Mouse (Mus musculus) left cerebral cortex, adult 2 months (tissue): ENCODE measurements around the gene Fgf12. TPM values are rescaled to one million over a fixed set of nuclear protein-coding genes. Genes with fewer than 3 reads are reported as not detected.

ENCODE experiments used
- DNase-seq, 2 experiments: peaks; one replicate each; pipeline ENCODE4 v3.0.0; 2021 to 2022; ENCODE audit warnings: low spot score in 2 of 2, mixed read lengths in 1 of 2; ENCODE audit errors: extremely low spot score in 1 of 2
- H3K27ac ChIP-seq: fragments of 200-600 bp; 2 replicates; pipeline ENCODE4 v1.8.1; 2022
- H3K4me3 ChIP-seq: fragments of 200-600 bp; 2 replicates; pipeline ENCODE4 v1.8.1; 2022
- CTCF ChIP-seq: fragments of 200-600 bp; IDR thresholded peaks from 2 replicates; pipeline ENCODE4 v1.8.1; 2022; ENCODE audit warnings: antibody characterized with exemption, mild to moderate bottlenecking, moderate library complexity
- intact Hi-C: fragments of 180-260 bp; cut with DNase I; formaldehyde crosslinking; loops from one replicate; pipeline ENCODE4 v1.15.1; 2025
- long read RNA-seq, 2 experiments: library from polyadenylated mRNA; stranded (forward); transcript quantifications; one replicate each; pipeline ENCODE4 v2.0.0; 2021; ENCODE audit warnings: borderline mapping rate in 2 of 2
- total RNA-seq, 2 experiments: library from RNA; stranded (reverse); gene quantifications; 2 replicates each; pipeline ENCODE4 v1.2.3; 2021

Gene Fgf12
- 100 to 1,000 TPM; 300 to 315 TPM for total RNA-seq
- long read RNA-seq, experiment 1, full-length matches to known transcripts: 9 of 64 reads
- long read RNA-seq, experiment 1, partial matches to known transcripts: 29 of 64 reads
- long read RNA-seq, experiment 1, other reads (novel, unspliced or antisense): 26 of 64 reads
- long read RNA-seq, experiment 2, full-length matches to known transcripts: 8 of 39 reads
- long read RNA-seq, experiment 2, partial matches to known transcripts: 12 of 39 reads
- long read RNA-seq, experiment 2, other reads (novel, unspliced or antisense): 19 of 39 reads

GRCm38 (mm10) chr16:28752638-28753118, at the start of gene Fgf12:
Gene Fgf12, minus strand, starts transcription at chr16:28753068.
- H3K27ac ChIP-seq: peak within 1 kb of the TSS; percentile 89
- intact Hi-C loops: loop anchor here (2.0 to 10.0 kb wide), 3 partner anchors 42 to 822 kb away; partner anchors contain the start of gene Opa1

GRCm38 (mm10) chr16:28793115-28793514, 40.2 kb upstream of the Fgf12 start:
- intact Hi-C loops: loop anchor here (1.0 to 5.0 kb wide), 2 partner anchors 200 to 276 kb away; no protein-coding TSS in a partner anchor

More at GRCm38 (mm10) chr16:28752638-28753118, at the start of gene Fgf12:
- TF ChIP-seq CTCF: no peak
- peak within 1 kb of the TSS; percentile 59 for H3K4me3 ChIP-seq
- peak; percentile 31 to 46 for DNase-seq

GRCm38 (mm10) chr16:28770276-28770675, 17.4 kb upstream of the Fgf12 start:
- H3K4me3 ChIP-seq: no peak overlapping the region
- peak; percentile 24 for TF ChIP-seq CTCF
- intact Hi-C loops: no loop called here
- no peak overlapping the region for H3K27ac ChIP-seq
- DNase-seq: no peak

More at GRCm38 (mm10) chr16:28793115-28793514, 40.2 kb upstream of the Fgf12 start:
- DNase-seq: peak; percentile 11 to 34
- Histone ChIP-seq H3K4me3 (no peak overlapping the region), H3K27ac (no peak overlapping the region)
- peak; percentile 77 for TF ChIP-seq CTCF

- no peak for TF ChIP-seq CTCF
- no peak overlapping the region for H3K27ac ChIP-seq
- intact Hi-C loops: no loop called here
- no peak for DNase-seq
- H3K4me3 ChIP-seq: no peak overlapping the region
Measured at GRCm38 (mm10) chr16:28761417-28761976, 8.6 kb upstream of the Fgf12 start.

DNA sequence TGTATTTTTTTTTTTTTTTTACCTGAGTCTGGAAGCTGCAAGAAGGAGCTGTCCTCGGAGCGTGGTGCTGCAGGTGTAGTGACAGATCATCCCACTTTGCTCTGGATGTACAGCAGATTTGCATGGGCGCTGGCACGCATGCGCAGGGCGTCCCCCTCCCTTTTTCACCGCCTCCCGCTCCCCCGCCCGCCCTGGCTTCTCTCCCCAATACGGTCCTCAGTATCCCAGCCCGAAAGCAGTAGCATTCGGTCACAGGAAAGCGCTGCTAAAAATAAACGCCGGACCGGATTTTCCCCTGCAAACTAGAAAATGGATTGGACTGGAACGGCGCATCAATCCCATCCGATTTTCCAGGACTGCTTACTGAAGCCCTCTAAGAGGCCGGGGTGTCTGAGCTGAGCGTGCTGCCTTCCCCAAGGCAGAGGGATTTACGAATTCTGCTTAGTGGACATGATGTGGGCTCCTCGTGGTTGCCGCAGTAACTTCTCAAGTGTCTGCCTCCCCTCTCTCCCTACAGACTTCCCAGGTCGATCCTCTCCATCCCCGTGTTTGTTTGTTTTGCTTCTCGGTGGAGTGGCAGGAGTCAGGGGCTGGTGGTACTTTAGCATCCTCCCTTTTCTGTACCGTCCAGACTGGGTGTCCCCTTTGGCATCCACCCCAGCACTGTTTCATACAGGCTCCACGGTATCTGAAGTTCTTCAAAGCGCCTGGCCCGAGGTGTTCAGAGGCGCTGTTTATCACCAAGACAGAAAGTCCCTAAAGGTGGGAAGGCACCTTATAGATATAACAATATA, 453 bp upstream of the Fgf12 start:
- no peak for TF ChIP-seq CTCF
- intact Hi-C loops: loop anchor here (2.0 to 10.0 kb wide), 3 partner anchors 41 to 821 kb away; partner anchors contain the start of gene Opa1

GRCm38 (mm10) chr16:28734461-28734860, 18.4 kb downstream of the Fgf12 start:
- intact Hi-C loops: no loop called here
- no peak for DNase-seq
- Histone ChIP-seq H3K27ac (no peak overlapping the region), H3K4me3 (no peak overlapping the region)
- TF ChIP-seq CTCF: no peak

More for the DNA sequence above, 453 bp upstream of the Fgf12 start:
- Histone ChIP-seq H3K27ac (peak overlapping the region; percentile 89), H3K4me3 (peak overlapping the region; percentile 59)
- peak; percentile 85 to 87 for DNase-seq

DNA sequence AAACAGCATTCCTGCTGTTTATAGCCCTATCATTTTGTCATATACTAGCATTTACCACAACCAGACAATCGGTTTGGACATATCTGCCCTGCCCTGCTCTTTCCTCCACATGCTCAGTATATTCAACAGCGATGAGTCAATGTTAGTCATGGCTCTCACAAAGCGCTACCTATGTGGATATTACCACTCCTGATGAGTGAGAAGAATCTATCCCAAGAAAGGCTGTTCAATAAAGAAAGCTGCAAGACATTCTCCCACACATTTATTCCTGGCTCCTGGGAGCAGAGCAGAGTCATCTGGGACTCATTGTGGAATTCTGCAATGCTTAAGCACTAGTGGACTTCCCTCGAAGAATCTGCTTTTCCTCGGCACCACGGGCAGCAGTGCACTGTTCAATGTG, 26.1 kb downstream of the Fgf12 start:
- Histone ChIP-seq H3K27ac (no peak overlapping the region), H3K4me3 (no peak overlapping the region)
- DNase-seq: no peak
- TF ChIP-seq CTCF: no peak
- intact Hi-C loops: no loop called here

GRCm38 (mm10) chr16:28706623-28707022, 46.2 kb downstream of the Fgf12 start:
- H3K4me3 ChIP-seq: no peak overlapping the region
- no peak for DNase-seq
- no peak overlapping the region for H3K27ac ChIP-seq
- no peak for TF ChIP-seq CTCF
- intact Hi-C loops: no loop called here

- Histone ChIP-seq H3K27ac (no peak overlapping the region), H3K4me3 (no peak overlapping the region)
- intact Hi-C loops: no loop called here
- DNase-seq: no peak
- TF ChIP-seq CTCF: no peak
Measured at GRCm38 (mm10) chr16:28700346-28700745, 52.5 kb downstream of the Fgf12 start.

- H3K27ac ChIP-seq: peak overlapping the region; percentile 1; the same call in 1 of the 2 replicates
- DNase-seq: no peak
- TF ChIP-seq CTCF: no peak
- intact Hi-C loops: no loop called here
- H3K4me3 ChIP-seq: no peak overlapping the region
Measured at GRCm38 (mm10) chr16:28696851-28697250, 56.0 kb downstream of the Fgf12 start.

GRCm38 (mm10) chr16:28694113-28694899, 58.6 kb downstream of the Fgf12 start:
- no peak for TF ChIP-seq CTCF
- no peak for DNase-seq
- intact Hi-C loops: no loop called here
- H3K27ac ChIP-seq: peak overlapping the region; percentile 66
- H3K4me3 ChIP-seq: peak overlapping the region; percentile 24
